Mouse (Mus musculus): Measurements from ENCODE around the gene Meis1.

DNA sequence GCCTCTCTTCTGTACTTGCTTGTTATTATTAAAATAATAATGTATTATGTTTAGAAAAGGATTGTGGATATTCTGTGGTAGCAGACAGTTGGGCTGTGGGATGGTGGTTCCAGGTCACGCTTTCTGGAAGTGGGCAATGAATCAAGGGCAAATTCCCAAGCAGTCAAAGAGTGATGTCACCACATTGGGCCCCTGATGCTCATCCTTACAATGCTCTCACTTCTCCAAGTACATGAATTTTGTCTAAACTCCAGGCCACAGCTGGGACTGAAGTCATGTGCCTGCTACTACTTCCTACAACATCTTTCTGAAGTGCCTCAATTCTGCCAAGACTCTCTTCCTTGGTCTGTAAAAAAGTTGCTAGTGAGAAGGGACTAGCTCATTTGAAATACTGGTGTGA is 59.3 kb downstream of the Meis1 start:
- no peak for TF ChIP-seq POLR2A (IDR thresholded peaks at IDR 0.05; ENCODE audit: borderline replicate concordance, extremely low read depth, insufficient read depth, insufficient read length, poor library complexity, severe bottlenecking)
- TF ChIP-seq CTCF (IDR thresholded peaks at IDR 0.05; ENCODE audit: borderline replicate concordance, extremely low read depth, insufficient read depth, insufficient read length): no peak
